Mouse (Mus musculus): Measurements from ENCODE around the gene Zmym1. TPM values are rescaled to one million over a fixed set of nuclear protein-coding genes. Genes with fewer than 3 reads are reported as not detected.

The Zmym1 gene
- polyA plus RNA-seq (2012): 1.9 and 2.0 TPM in 2 replicates

GRCm38 (mm10) chr4:127060585-127061290 lies at the start of gene Zmym1:
Gene Zmym1, minus strand, starts transcription at chr4:127061152.
- no peak for TF ChIP-seq GATA1 (IDR thresholded peaks at IDR 0.05; ENCODE audit: low read length)

- no peak for TF ChIP-seq GATA1 (IDR thresholded peaks at IDR 0.05; ENCODE audit: low read length)
These were observed 49.6 kb upstream of the Zmym1 start for GRCm38 (mm10) chr4:127110570-127110969.

- no peak for TF ChIP-seq GATA1 (IDR thresholded peaks at IDR 0.05; ENCODE audit: low read length)
These were observed 46.6 kb upstream of the Zmym1 start for GRCm38 (mm10) chr4:127107566-127107965.

GRCm38 (mm10) chr4:127095090-127095489 lies 34.1 kb upstream of the Zmym1 start:
- no peak for TF ChIP-seq GATA1 (IDR thresholded peaks at IDR 0.05; ENCODE audit: low read length)

- TF ChIP-seq GATA1 (IDR thresholded peaks at IDR 0.05; ENCODE audit: low read length): no peak
These were observed 30.2 kb upstream of the Zmym1 start for GRCm38 (mm10) chr4:127091188-127091587.

- TF ChIP-seq GATA1 (IDR thresholded peaks at IDR 0.05; ENCODE audit: low read length): no peak
These were observed 24.8 kb upstream of the Zmym1 start for GRCm38 (mm10) chr4:127085761-127086160.

GRCm38 (mm10) chr4:127083131-127083530 lies 22.2 kb upstream of the Zmym1 start:
- no peak for TF ChIP-seq GATA1 (IDR thresholded peaks at IDR 0.05; ENCODE audit: low read length)

GRCm38 (mm10) chr4:127080806-127081205 lies 19.9 kb upstream of the Zmym1 start:
- TF ChIP-seq GATA1 (IDR thresholded peaks at IDR 0.05; ENCODE audit: low read length): no peak

- no peak for TF ChIP-seq GATA1 (IDR thresholded peaks at IDR 0.05; ENCODE audit: low read length)
These were observed 16.1 kb upstream of the Zmym1 start, which contains the start of gene Zmym6 for GRCm38 (mm10) chr4:127076875-127077548. Gene Zmym6, plus strand, starts transcription at chr4:127077383.

GRCm38 (mm10) chr4:127074915-127075314 lies 14.0 kb upstream of the Zmym1 start:
- no peak for TF ChIP-seq GATA1 (IDR thresholded peaks at IDR 0.05; ENCODE audit: low read length)

GRCm38 (mm10) chr4:127064051-127064450 lies 3.1 kb upstream of the Zmym1 start:
- no peak for TF ChIP-seq GATA1 (IDR thresholded peaks at IDR 0.05; ENCODE audit: low read length)

- TF ChIP-seq GATA1 (IDR thresholded peaks at IDR 0.05; ENCODE audit: low read length): no peak
These were observed 6.3 kb downstream of the Zmym1 start for GRCm38 (mm10) chr4:127054522-127055198.

GRCm38 (mm10) chr4:127053071-127053470 lies 7.9 kb downstream of the Zmym1 start:
- no peak for TF ChIP-seq GATA1 (IDR thresholded peaks at IDR 0.05; ENCODE audit: low read length)

GRCm38 (mm10) chr4:127051121-127051520 lies 9.8 kb downstream of the Zmym1 start:
- no peak for TF ChIP-seq GATA1 (IDR thresholded peaks at IDR 0.05; ENCODE audit: low read length)

GRCm38 (mm10) chr4:127043540-127043939 lies 17.4 kb downstream of the Zmym1 start:
- no peak for TF ChIP-seq GATA1 (IDR thresholded peaks at IDR 0.05; ENCODE audit: low read length)

- no peak for TF ChIP-seq GATA1 (IDR thresholded peaks at IDR 0.05; ENCODE audit: low read length)
These were observed 21.0 kb downstream of the Zmym1 start for GRCm38 (mm10) chr4:127039871-127040483.

All from G1E-ER4 (cell line).